Mouse (Mus musculus) neural tube, embryonic 15.5 days (tissue): ENCODE results near the gene Atxn7l1. TPM values are rescaled to one million over a fixed set of nuclear protein-coding genes. Genes with fewer than 3 reads are reported as not detected.
A peak's percentile ranks its signal among the peaks of the same experiment; 100 is the strongest.

Source experiments
- ATAC-seq: fragments of 200-750 bp; cut with Nextera tagmentation; 2 replicates; pipeline ENCODE4 v1.8.0; 2017; ENCODE audit warnings: mild to moderate bottlenecking, moderate TSS enrichment, moderate library complexity; ENCODE audit not compliant: low FRiP score
- H3K27ac ChIP-seq: fragments of 300-500 bp; sonication (generic); replicated peaks from 2 replicates; pipeline ENCODE4 v1.5.1; 2015; ENCODE audit warnings: mild to moderate bottlenecking, inconsistent platforms
- H3K27me3 ChIP-seq: fragments of 300-500 bp; sonication (generic); replicated peaks from 2 replicates; pipeline ENCODE4 v1.6.1; 2015; ENCODE audit warnings: inconsistent platforms
- H3K36me3 ChIP-seq: fragments of 300-500 bp; sonication (generic); 2 replicates; pipeline ENCODE4 v1.6.1; 2015; ENCODE audit warnings: inconsistent platforms
- H3K4me1 ChIP-seq: fragments of 300-500 bp; sonication (generic); 2 replicates; pipeline ENCODE4 v1.6.1; 2015; ENCODE audit warnings: inconsistent platforms
- H3K4me2 ChIP-seq: fragments of 300-500 bp; sonication (generic); 2 replicates; pipeline ENCODE4 v1.6.1; 2015; ENCODE audit warnings: inconsistent platforms, mild to moderate bottlenecking, moderate library complexity
- H3K4me3 ChIP-seq: fragments of 300-500 bp; sonication (generic); replicated peaks from 2 replicates; pipeline ENCODE4 v1.5.1; 2015; ENCODE audit warnings: mild to moderate bottlenecking, inconsistent platforms
- H3K9ac ChIP-seq: fragments of 300-500 bp; sonication (generic); replicated peaks from 2 replicates; pipeline ENCODE4 v1.6.1; 2015; ENCODE audit warnings: mild to moderate bottlenecking, inconsistent platforms
- H3K9me3 ChIP-seq: fragments of 300-500 bp; sonication (generic); replicated peaks from 2 replicates; pipeline ENCODE4 v1.6.1; 2016; ENCODE audit warnings: inconsistent platforms
- WGBS: fragments of 180-500 bp; shearing (Covaris S2); methylation state at CpG from one replicate; pipeline ENCODE4 v1.1.7; 2015; ENCODE audit warnings: mixed read lengths; 5-methylcytosine and 5-hydroxymethylcytosine counted together
- polyA plus RNA-seq: library from polyadenylated mRNA; unstranded; fragments of >200 nt; fragmentation: Nextera tagmentation; extraction: Ambion mirVana; gene quantifications from 2 replicates; pipeline ENCODE4 v1.2.1, GENCODE M21; 2015

The Atxn7l1 gene
- polyA plus RNA-seq, result 19.4 and 27.7 TPM in 2 replicates

DNA sequence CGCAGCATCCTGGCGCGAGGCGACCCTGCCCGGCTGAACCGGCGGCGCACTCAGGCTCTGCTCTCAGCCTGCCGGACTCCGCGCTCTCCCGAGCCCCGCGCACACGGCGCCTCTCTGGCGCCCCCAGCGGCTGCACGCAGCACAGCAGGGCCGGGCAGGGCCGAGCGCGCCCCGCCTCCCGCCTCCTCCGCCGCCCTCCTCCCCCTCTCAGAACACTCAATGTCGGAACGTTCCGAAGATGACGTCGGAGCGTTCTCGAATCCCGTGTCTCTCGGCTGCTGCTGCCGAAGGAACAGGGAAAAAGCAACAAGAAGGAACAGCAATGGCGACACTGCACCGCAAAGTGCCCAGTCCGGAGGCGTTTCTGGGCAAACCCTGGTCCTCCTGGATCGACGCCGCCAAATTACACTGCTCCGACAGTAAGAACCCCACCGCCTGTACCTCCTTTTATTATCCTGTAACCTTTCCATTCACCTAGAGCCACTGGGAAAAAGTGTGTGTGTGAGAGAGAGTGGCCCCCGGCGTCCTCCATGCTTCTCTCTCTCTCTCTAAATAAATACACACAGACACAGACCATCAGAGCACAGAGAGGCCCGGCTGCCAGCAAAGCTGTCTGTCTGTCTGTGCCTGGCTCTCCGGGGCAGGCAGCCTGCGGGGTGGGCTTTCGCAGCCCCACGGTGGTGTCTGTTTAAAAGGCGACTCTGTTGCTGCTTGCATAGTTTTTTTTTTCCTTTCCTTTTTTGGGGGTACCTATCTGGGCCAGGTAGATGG, at the start of gene Atxn7l1:
Gene Atxn7l1 (plus strand): TSS at position 197 of the 771 bp plus-strand sequence.
- Histone ChIP-seq H3K27me3 (peaks cover 15% of the 10 kb centered on the region; the same call in 1 of the 2 replicates), H3K4me3 (peak within 1 kb of the TSS; percentile 77), H3K36me3 (no peaks in the 10 kb centered on the region), H3K4me2 (peak within 1 kb of the TSS; percentile 94), H3K9ac (peak within 1 kb of the TSS; percentile 92), H3K9me3 (no peaks in the 10 kb centered on the region), H3K27ac (peak within 1 kb of the TSS; percentile 90), H3K4me1 (peaks cover 44% of the 10 kb centered on the region)
- peak; percentile 95 for ATAC-seq
- under 1% methylated on average over 52 of the region's 54 CpGs for WGBS

DNA sequence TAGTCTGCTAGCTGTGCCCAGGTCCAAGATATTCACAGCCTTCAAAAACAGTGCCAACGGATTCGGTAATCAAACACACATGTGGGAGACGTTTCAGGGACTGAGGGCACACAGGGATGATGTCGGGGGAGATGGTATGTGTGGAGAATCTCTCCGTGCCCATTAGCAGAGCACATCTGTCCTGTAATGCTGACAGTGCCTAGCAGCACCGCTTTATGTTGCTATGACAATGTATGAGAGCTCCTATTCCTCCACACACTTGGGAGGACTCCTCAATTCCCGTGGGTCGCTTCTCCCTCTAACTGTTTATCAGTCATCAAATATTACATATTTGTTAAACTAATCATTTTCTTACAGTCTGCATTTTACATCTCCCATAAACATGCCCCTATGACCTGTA, 45.9 kb upstream of the Atxn7l1 start:
- peaks cover 19% of the 10 kb centered on the region for H3K4me1 ChIP-seq
- no peak overlapping the region for H3K4me3 ChIP-seq
- 47% methylated on average over 8 of the region's 8 CpGs for WGBS
- ATAC-seq, result no peak
- no peak overlapping the region for H3K4me2 ChIP-seq
- H3K9ac ChIP-seq, result no peak overlapping the region
- peaks cover 4% of the 10 kb centered on the region; the same call in 1 of the 2 replicates for H3K27me3 ChIP-seq
- no peaks in the 10 kb centered on the region for H3K36me3 ChIP-seq
- H3K27ac ChIP-seq, result no peak overlapping the region
- no peaks in the 10 kb centered on the region for H3K9me3 ChIP-seq

DNA sequence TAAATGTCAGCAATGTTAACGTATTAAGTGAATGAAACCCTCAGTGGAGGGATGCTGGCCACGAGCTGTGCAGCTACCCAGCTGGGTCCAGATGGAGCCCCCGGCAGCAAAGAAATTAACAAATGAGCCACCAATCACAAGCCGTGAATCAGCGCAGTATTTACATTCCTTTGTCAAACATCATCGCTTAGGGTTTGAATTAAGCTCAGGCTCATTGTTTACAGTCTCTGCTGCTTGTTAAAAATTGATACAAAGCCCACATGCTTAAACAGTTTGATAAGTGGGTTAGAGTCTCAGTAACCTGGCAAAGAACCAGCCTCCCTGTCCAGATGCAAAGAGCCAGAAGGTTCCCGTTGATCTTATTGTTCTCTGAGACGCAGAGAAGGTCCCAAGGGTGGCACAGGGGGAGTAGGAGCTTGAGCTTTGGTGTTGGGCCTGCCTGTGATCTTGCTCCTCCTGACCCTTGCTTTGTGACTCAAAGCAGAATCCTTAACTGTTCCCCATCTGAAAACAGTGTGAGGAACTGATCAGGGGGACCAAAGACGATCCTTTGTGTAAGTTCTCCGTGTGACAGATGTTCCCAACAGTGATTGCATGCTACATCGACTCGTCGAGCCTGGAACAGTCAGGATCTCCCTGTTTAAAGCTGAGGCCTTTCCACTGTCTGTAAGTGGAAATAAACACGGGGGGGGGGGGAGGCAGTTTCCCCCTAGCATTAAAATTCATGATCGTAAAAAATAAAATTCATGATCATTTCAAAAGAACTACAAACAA, 45.0 kb upstream of the Atxn7l1 start:
- H3K27ac ChIP-seq, result peak overlapping the region; percentile 45; the same call in 1 of the 2 replicates
- no peaks in the 10 kb centered on the region for H3K36me3 ChIP-seq
- H3K9ac ChIP-seq, result no peak overlapping the region
- 0 out of 2 replicates have a peak, but pooled peaks have one; percentile 19 for ATAC-seq
- peaks cover 19% of the 10 kb centered on the region for H3K4me1 ChIP-seq
- peaks cover 4% of the 10 kb centered on the region; the same call in 1 of the 2 replicates for H3K27me3 ChIP-seq
- H3K4me2 ChIP-seq, result no peak overlapping the region
- no peak overlapping the region for H3K4me3 ChIP-seq
- 21% methylated on average over 15 of the region's 15 CpGs for WGBS
- no peaks in the 10 kb centered on the region for H3K9me3 ChIP-seq

DNA sequence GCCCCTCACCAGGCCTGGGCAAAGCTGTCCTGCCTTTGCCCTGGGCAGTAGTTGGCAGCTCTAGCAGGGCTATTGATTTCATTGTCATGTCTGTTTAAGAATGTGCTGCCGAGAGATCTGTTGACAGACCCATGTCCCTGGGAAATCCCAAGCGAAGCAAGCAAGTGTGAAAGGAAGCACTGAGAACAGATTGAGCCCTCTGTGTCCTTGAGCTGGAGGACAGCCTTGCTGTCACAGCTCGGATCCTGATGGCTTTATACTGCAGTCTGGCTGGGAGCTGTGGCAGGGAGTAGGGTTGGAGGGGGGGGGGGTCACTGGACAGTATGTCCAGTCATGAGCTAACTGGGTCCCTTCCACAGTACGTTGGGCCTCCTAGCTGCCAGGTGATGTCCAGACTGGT, 41.8 kb upstream of the Atxn7l1 start:
- Histone ChIP-seq H3K27me3 (peaks cover 4% of the 10 kb centered on the region; the same call in 1 of the 2 replicates), H3K9ac (no peak overlapping the region), H3K36me3 (no peaks in the 10 kb centered on the region), H3K4me2 (no peak overlapping the region), H3K9me3 (no peaks in the 10 kb centered on the region), H3K4me3 (no peak overlapping the region), H3K27ac (no peak overlapping the region), H3K4me1 (peaks cover 27% of the 10 kb centered on the region)
- ATAC-seq, result no peak
- 67% methylated on average over 4 of the region's 4 CpGs for WGBS

DNA sequence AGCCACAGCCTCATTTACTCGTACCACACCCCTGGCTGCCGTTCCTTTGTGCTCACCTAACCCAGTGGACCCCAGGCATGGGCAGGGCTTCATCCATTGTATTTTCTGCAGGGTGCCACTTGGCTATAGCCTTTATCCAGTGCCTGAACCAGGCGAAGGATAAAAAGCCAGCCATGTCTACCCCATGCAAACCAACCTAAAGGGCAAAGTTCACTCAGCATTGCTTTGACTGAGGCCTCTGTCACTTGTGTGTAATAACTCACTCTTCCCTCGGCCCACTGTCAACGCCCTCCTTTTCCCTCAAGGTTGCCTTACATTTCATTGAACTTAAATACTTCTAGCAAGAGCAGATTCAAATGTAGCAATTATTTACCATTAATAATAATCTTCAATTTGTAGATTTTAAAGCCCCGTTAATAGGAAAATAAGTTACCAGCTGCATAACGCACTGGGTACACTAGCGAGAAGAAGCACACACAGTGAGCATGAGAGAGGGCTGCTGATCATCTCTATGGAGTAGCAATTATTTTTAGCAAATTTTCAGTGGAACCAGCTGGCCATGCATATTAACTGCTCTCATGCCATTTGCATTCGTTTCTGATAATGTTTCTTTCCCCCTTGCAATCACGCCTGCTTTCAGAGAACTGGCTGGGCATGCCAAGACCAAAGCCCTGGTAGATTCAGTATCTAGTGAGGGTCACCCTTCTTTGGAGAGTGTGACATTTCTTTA, 40.9 kb upstream of the Atxn7l1 start:
- WGBS, result 44% methylated on average over 10 of the region's 10 CpGs
- H3K27ac ChIP-seq, result 0 out of 2 replicates have a peak overlapping the region, but pooled peaks have one; percentile 45
- H3K9ac ChIP-seq, result no peak overlapping the region
- no peak overlapping the region for H3K4me2 ChIP-seq
- peaks cover 29% of the 10 kb centered on the region for H3K4me1 ChIP-seq
- H3K27me3 ChIP-seq, result peaks cover 4% of the 10 kb centered on the region; the same call in 1 of the 2 replicates
- H3K36me3 ChIP-seq, result no peaks in the 10 kb centered on the region
- H3K9me3 ChIP-seq, result no peaks in the 10 kb centered on the region
- no peak overlapping the region for H3K4me3 ChIP-seq
- ATAC-seq, result no peak

DNA sequence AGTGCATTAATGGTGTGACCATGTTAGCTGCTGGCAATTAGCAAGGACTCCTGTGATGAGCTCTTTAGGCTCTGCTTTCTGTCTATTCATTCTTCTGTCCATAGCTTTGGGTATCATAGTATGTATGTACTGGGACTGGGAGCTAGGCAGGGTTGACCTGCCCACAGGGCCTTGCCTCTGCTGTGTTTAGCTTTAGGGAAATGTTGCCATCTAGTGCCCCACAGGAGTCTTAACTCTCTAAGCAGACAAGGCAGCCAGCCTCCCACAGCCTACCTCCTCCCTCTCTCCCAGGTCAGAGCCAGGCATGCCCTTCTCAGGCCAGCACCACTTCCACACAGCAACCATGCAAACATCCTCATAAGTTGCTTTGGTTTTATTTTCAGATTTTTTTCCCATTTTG, 38.0 kb upstream of the Atxn7l1 start:
- Histone ChIP-seq H3K9ac (no peak overlapping the region), H3K27ac (no peak overlapping the region), H3K36me3 (no peaks in the 10 kb centered on the region), H3K4me2 (no peak overlapping the region), H3K9me3 (no peaks in the 10 kb centered on the region), H3K4me3 (no peak overlapping the region), H3K27me3 (peaks cover 2% of the 10 kb centered on the region; the same call in 1 of the 2 replicates), H3K4me1 (peaks cover 17% of the 10 kb centered on the region)
- ATAC-seq, result peak; percentile 60

DNA sequence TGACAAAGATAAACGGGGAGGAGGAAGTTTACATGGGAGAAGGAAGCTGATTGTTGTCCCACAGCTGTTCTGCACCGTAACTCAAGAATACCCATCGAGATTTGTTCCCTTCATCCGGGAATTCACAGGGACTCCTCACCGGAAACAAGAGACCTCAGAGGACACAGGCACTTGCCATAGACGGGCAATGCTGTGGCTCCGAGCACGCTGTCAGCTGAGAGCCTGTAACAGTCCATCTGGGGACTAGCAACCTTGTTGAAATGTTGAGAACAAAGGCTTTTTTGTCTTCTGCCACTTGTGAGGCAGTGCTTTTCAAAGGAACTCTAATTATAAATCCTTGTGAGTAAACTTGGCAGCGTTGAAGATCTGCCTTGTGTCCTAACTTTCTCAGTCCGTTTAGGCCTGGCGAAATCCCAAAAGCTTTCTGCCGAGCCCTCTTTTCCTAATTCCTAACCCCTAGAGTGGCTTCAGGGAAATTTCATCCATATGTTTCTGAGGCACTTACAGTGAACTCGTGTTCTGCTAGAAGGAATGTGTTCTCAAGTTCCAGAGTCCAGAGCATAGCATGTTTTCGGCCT, 36.5 kb upstream of the Atxn7l1 start:
- Histone ChIP-seq H3K36me3 (no peaks in the 10 kb centered on the region), H3K4me3 (no peak overlapping the region), H3K9ac (no peak overlapping the region), H3K4me1 (peaks cover 17% of the 10 kb centered on the region), H3K4me2 (peak overlapping the region; percentile 2; the same call in 1 of the 2 replicates), H3K27me3 (no peaks in the 10 kb centered on the region), H3K9me3 (no peaks in the 10 kb centered on the region), H3K27ac (peak overlapping the region; percentile 63)
- 19% methylated on average over 14 of the region's 14 CpGs for WGBS
- ATAC-seq, result peak; percentile 49; the same call in 1 of the 2 replicates

DNA sequence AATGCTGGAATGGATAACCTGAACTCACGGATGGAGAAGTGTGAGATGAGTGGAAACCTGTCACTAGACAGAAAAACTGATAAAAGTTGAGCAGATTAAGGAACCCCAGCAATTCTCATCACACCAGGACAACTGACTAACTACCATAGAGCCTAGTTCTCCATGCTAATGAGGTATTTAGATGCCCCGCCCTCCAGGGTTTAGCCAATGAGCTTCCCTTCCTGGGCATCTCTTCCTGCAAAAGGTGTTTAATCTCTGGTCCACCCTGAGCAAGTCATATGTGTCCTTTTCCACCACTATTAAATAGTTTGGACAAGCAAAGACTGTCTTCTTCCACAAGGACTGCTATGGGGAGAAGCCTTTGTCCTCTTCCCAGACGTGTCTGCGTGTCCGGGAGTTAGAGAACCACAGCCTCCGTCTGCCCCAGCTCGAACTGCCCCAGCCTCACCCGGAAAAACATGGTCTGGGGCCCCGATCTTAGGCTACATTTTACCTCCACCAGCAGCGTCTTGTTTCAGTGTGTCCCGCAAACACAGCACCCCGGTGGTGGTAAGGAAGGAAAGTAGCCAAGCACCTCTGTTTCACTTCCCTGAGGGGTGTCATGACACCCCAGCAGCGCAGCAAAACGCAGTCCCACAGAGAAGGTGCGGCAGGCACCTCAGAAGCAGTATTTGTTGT, 28.7 kb upstream of the Atxn7l1 start:
- no peak for ATAC-seq
- H3K36me3 ChIP-seq, result no peaks in the 10 kb centered on the region
- no peak overlapping the region for H3K9ac ChIP-seq
- H3K9me3 ChIP-seq, result no peaks in the 10 kb centered on the region
- H3K4me2 ChIP-seq, result no peak overlapping the region
- no peak overlapping the region for H3K4me3 ChIP-seq
- H3K27me3 ChIP-seq, result no peaks in the 10 kb centered on the region
- H3K27ac ChIP-seq, result no peak overlapping the region
- 46% methylated on average over 15 of the region's 15 CpGs for WGBS
- no peaks in the 10 kb centered on the region for H3K4me1 ChIP-seq

DNA sequence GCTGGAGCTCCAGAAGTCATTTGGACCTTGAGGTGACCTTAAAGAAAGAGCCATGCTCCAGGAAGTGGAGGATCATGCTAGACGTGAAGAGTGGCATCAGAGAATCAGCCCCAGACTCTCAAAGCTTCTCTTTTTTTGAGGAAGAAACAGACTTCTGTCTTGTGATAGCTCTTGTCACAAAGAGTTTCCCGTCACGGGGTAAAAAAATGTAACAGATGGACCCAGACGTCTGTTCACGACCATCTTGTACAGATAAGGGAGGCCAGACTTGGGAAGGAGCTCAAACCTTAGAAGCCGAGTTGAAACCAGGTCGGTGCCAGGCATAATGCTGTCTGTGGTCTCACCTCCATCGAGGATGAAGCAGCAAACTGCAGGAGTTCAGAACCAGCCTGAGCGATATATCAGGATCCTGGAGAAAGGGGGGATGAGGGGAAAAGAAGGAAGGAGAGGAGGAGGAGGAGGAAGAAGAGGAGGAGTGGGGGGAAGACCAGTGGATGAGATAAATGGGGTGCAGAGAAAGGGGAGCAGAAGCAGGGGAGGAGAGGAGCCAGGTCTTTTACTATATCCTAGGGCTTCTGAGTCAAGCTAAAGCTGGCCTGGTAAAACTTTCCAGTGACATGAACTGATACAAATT, 21.8 kb upstream of the Atxn7l1 start:
- no peaks in the 10 kb centered on the region for H3K27me3 ChIP-seq
- H3K4me2 ChIP-seq, result no peak overlapping the region
- no peak overlapping the region for H3K9ac ChIP-seq
- H3K9me3 ChIP-seq, result no peaks in the 10 kb centered on the region
- H3K27ac ChIP-seq, result no peak overlapping the region
- peaks cover 14% of the 10 kb centered on the region for H3K4me1 ChIP-seq
- no peaks in the 10 kb centered on the region for H3K36me3 ChIP-seq
- H3K4me3 ChIP-seq, result no peak overlapping the region
- WGBS, result 84% methylated on average over 9 of the region's 9 CpGs
- ATAC-seq, result no peak

DNA sequence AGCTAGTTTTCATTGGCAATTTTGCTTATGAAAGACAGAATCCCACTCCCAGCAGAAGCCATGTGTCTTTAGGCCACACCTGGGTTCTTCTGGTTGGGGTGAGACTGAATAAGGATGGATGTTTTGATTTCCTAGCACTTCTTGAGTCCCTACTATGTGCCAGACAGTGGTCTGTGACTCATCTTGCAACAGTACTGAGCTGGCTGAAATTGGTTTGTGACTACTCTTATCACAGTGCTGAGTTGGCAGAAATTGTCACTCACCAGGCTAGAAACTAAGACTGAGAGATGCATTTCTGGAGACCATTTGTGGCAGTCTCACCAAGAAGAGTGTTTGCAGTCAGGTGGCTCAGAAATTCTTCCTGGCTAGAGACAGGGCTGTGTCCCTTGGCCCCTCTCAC, 21.2 kb upstream of the Atxn7l1 start:
- no peak overlapping the region for H3K27ac ChIP-seq
- no peak overlapping the region for H3K9ac ChIP-seq
- H3K9me3 ChIP-seq, result no peaks in the 10 kb centered on the region
- H3K4me3 ChIP-seq, result no peak overlapping the region
- ATAC-seq, result no peak
- H3K27me3 ChIP-seq, result no peaks in the 10 kb centered on the region
- no peaks in the 10 kb centered on the region for H3K36me3 ChIP-seq
- peaks cover 14% of the 10 kb centered on the region for H3K4me1 ChIP-seq
- no peak overlapping the region for H3K4me2 ChIP-seq
